Mouse (Mus musculus) embryonic facial prominence, embryonic 15.5 days (tissue): ENCODE results near the gene Pds5a. TPM values are rescaled to one million over a fixed set of nuclear protein-coding genes. Genes with fewer than 3 reads are reported as not detected.
"Not testable (repeated sequence)": the region's sequence is repeated elsewhere in the genome, so short reads cannot be mapped to it uniquely, and the experiment has no call there.

Experiments used
- ATAC-seq: fragments of 200-750 bp; cut with Nextera tagmentation; 2 replicates; pipeline ENCODE4 v1.8.0; 2017; ENCODE audit warnings: low read depth, moderate TSS enrichment; ENCODE audit not compliant: insufficient number of reproducible peaks, low FRiP score, low TSS enrichment
- H3K27ac ChIP-seq: fragments of 300-500 bp; sonication (generic); replicated peaks from 2 replicates; pipeline ENCODE4 v1.5.1; 2015; ENCODE audit warnings: mild to moderate bottlenecking, inconsistent platforms
- H3K27me3 ChIP-seq: fragments of 300-500 bp; sonication (generic); 2 replicates; pipeline ENCODE4 v1.6.1; 2015; ENCODE audit warnings: inconsistent platforms
- H3K36me3 ChIP-seq: fragments of 300-500 bp; sonication (generic); 2 replicates; pipeline ENCODE4 v1.6.1; 2015; ENCODE audit warnings: mild to moderate bottlenecking, inconsistent platforms
- H3K4me1 ChIP-seq: fragments of 300-500 bp; sonication (generic); 2 replicates; pipeline ENCODE4 v1.6.1; 2015; ENCODE audit warnings: inconsistent platforms
- H3K4me2 ChIP-seq: fragments of 300-500 bp; sonication (generic); replicated peaks from 2 replicates; pipeline ENCODE4 v1.6.1; 2015; ENCODE audit warnings: mild to moderate bottlenecking, inconsistent platforms
- H3K4me3 ChIP-seq: fragments of 300-500 bp; sonication (generic); replicated peaks from 2 replicates; pipeline ENCODE4 v1.5.1; 2015; ENCODE audit warnings: mild to moderate bottlenecking, inconsistent platforms
- H3K9ac ChIP-seq: fragments of 300-500 bp; sonication (generic); 2 replicates; pipeline ENCODE4 v1.6.1; 2015; ENCODE audit warnings: inconsistent platforms
- H3K9me3 ChIP-seq: fragments of 300-500 bp; sonication (generic); replicated peaks from 2 replicates; pipeline ENCODE4 v1.6.1; 2016; ENCODE audit warnings: inconsistent platforms
- WGBS: fragments of 180-500 bp; shearing (Covaris S2); methylation state at CpG from one replicate; pipeline ENCODE4 v1.1.7; 2015; 5-methylcytosine and 5-hydroxymethylcytosine counted together
- polyA plus RNA-seq: library from polyadenylated mRNA; unstranded; fragments of >200 nt; fragmentation: Nextera tagmentation; extraction: Ambion mirVana; gene quantifications from 2 replicates; pipeline ENCODE4 v1.2.1, GENCODE M21; 2015

The Pds5a gene
- polyA plus RNA-seq, result 57.4 and 61.2 TPM in 2 replicates

- H3K4me2 ChIP-seq, result peak within 1 kb of the TSS; percentile 60
- under 1% methylated on average over 77 of the region's 140 CpGs for WGBS
- 0 out of 2 replicates have a peak, but pooled peaks cover 6% of the 10 kb centered on the region for H3K36me3 ChIP-seq
- peak within 1 kb of the TSS; percentile 97 for H3K27ac ChIP-seq
- H3K9me3 ChIP-seq, result no peaks in the 10 kb centered on the region
- H3K4me1 ChIP-seq, result peaks cover 19% of the 10 kb centered on the region
- no peaks in the 10 kb centered on the region for H3K27me3 ChIP-seq
- H3K4me3 ChIP-seq, result peak within 1 kb of the TSS; percentile 95
- peak within 1 kb of the TSS; percentile 99 for H3K9ac ChIP-seq
- ATAC-seq, result peak; percentile 95
These were observed at the start of gene Pds5a for GRCm38 (mm10) chr5:65697836-65698758. TSS of gene Pds5a (minus strand) at chr5:65698273.

DNA sequence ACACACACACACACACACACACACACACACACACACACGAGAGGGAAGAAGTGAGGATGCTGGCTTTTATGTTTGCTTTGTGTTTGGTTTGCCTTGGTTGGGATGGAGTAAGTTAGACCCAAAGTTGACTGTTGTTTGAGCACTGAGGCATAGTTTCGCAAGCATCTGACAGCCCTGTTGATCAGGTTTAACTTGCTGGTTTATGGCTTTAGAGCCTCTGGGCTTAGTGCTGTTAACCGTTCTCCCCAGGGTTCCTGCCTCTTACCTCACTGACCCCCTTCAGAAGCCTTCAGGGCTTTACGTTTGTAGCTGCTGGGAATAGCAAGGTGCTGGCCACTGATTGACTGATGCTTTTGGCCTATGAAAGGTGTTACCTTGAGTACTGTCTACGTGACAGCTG, 48.8 kb upstream of the Pds5a start:
- no peak for ATAC-seq
- Histone ChIP-seq H3K9ac (no peak overlapping the region), H3K27ac (no peak overlapping the region), H3K4me1 (no peaks in the 10 kb centered on the region), H3K27me3 (no peaks in the 10 kb centered on the region), H3K4me3 (no peak overlapping the region), H3K36me3 (no peaks in the 10 kb centered on the region), H3K9me3 (no peaks in the 10 kb centered on the region), H3K4me2 (no peak overlapping the region)
- WGBS, result 68% methylated on average over 5 of the region's 5 CpGs

- Histone ChIP-seq H3K9me3 (no peaks in the 10 kb centered on the region), H3K4me1 (no peaks in the 10 kb centered on the region), H3K36me3 (no peaks in the 10 kb centered on the region), H3K4me2 (no peak overlapping the region), H3K4me3 (no peak overlapping the region), H3K27ac (no peak overlapping the region), H3K9ac (no peak overlapping the region), H3K27me3 (no peaks in the 10 kb centered on the region)
- WGBS, result 85% methylated on average over 3 of the region's 3 CpGs
- ATAC-seq, result no peak
These were observed 41.3 kb upstream of the Pds5a start for GRCm38 (mm10) chr5:65739366-65739765.

GRCm38 (mm10) chr5:65735601-65736000, 37.5 kb upstream of the Pds5a start:
- Histone ChIP-seq H3K4me3 (no peak overlapping the region), H3K4me1 (no peaks in the 10 kb centered on the region), H3K4me2 (no peak overlapping the region), H3K9ac (no peak overlapping the region), H3K9me3 (no peaks in the 10 kb centered on the region), H3K27me3 (no peaks in the 10 kb centered on the region), H3K27ac (no peak overlapping the region), H3K36me3 (no peaks in the 10 kb centered on the region)
- ATAC-seq, result no peak
- 81% methylated on average over 2 of the region's 2 CpGs for WGBS

DNA sequence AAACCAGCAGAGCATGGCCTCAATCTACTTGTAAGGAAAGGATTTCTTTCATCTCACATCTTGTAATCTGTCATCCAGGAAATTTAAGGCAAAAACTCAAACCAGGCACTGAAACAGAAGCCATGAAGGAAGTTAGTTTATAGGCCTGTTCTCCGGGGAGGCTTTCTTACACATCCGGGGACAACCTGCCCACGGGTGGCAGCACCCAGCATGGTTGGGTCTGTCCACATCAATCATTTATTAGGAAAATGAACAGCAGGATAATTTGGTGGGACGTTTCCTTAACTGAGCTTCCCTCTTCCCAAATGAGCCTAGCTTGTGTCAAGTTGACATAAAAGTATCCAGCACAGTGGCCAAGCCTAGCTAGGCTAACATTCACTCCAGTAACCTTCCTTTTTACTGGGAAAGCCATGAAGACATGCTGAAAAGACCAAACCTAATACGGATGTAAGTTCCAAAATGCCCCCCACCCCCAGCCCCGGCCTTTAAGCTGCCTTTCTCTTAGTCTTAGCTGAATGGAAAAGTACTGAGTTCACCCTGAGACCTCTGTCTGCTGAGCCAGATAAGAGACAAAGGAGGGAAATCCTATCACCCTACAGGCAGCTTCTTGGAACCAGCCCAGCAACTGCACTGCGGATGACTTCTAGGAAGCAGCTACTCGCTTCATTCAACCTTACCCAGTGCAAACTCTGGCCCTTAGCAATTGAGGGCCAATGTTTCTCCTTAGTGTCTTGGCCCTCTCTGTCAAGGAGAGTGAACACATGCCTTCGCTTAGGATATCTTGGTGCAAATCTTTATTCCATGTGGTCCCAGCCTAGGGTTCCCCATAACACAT, 33.3 kb upstream of the Pds5a start:
- Histone ChIP-seq H3K4me2 (no peak overlapping the region), H3K27me3 (no peaks in the 10 kb centered on the region), H3K9me3 (no peaks in the 10 kb centered on the region), H3K4me1 (no peaks in the 10 kb centered on the region), H3K36me3 (no peaks in the 10 kb centered on the region), H3K9ac (no peak overlapping the region), H3K27ac (no peak overlapping the region), H3K4me3 (no peak overlapping the region)
- ATAC-seq, result no peak
- WGBS, result 57% methylated on average over 9 of the region's 9 CpGs

DNA sequence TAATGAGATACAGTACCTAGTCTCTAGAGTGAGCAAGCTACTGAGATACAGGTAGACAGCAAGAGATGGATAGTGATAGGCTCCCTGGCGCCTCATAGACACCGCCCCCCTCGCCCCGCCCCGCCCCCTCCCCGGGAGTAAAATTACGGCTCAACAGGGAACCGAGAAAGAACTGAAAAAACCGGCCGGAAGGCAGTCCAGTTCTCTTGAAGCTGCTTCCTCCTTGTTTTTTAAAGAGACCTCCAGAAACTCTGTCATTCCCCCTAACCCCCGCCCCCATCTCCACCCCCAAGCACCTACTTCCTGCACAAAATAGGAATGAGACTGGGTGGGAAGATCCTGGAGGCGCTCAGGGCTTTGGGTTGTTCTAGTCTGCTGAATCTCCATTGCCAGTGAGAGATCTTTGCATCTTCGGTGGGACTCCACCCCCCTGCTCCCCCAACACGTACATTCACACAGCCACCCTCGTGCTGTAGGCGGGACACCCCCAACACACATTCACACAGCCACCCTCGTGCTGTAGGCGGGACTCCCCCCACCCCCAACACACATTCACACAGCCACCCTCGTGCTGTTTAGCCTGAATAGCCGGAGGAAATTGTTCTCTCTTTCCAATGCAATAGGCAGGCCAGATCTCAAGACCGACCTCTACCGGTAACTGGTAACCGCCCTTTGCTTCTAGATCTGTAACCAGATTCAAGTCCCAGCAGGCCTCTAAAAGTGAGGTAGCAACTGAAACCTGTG, 26.4 kb upstream of the Pds5a start:
- peak overlapping the region; percentile 45 for H3K4me3 ChIP-seq
- under 1% methylated on average over 23 of the region's 23 CpGs for WGBS
- H3K27me3 ChIP-seq, result no peaks in the 10 kb centered on the region
- peak overlapping the region; percentile 94 for H3K27ac ChIP-seq
- H3K4me1 ChIP-seq, result 0 out of 2 replicates have a peak, but pooled peaks cover 3% of the 10 kb centered on the region
- H3K4me2 ChIP-seq, result peak overlapping the region; percentile 70
- no peaks in the 10 kb centered on the region for H3K36me3 ChIP-seq
- peak overlapping the region; percentile 31 for H3K9ac ChIP-seq
- no peaks in the 10 kb centered on the region for H3K9me3 ChIP-seq
- ATAC-seq, result peak; percentile 83

DNA sequence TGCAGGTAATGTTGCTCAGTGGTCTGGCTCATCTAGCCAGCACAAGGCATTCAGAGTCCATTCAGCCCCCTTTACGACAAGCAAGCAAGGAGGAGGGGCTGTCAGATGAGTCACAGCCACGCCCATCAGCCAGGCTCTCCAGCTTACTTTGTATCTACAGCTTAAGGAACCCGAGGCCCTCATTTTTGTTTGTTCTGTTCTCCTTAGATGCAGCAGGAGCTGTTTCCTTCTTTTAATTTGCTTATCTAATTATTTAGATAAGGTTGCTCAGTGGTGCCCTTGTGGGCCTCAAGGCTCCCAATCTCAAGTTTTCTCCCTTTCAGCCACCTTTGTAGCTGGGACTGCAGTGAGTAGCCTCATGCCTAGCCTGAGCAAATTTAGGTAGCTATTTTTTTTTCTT, 20.3 kb upstream of the Pds5a start:
- H3K36me3 ChIP-seq, result no peaks in the 10 kb centered on the region
- no peaks in the 10 kb centered on the region for H3K27me3 ChIP-seq
- no peak overlapping the region for H3K9ac ChIP-seq
- no peak overlapping the region for H3K4me3 ChIP-seq
- H3K4me1 ChIP-seq, result no peaks in the 10 kb centered on the region
- H3K27ac ChIP-seq, result no peak overlapping the region
- ATAC-seq, result no peak
- no peaks in the 10 kb centered on the region for H3K9me3 ChIP-seq
- 25% methylated on average over 3 of the region's 3 CpGs for WGBS
- H3K4me2 ChIP-seq, result no peak overlapping the region

GRCm38 (mm10) chr5:65717903-65718211, 19.8 kb upstream of the Pds5a start:
- 92% methylated on average over 8 of the region's 8 CpGs for WGBS
- not testable (repeated sequence) for H3K27ac ChIP-seq, H3K4me1 ChIP-seq, ATAC-seq, H3K4me2 ChIP-seq, H3K4me3 ChIP-seq, H3K9me3 ChIP-seq, H3K9ac ChIP-seq, H3K36me3 ChIP-seq, H3K27me3 ChIP-seq

GRCm38 (mm10) chr5:65717063-65717902, 19.2 kb upstream of the Pds5a start:
- no peaks in the 10 kb centered on the region for H3K36me3 ChIP-seq
- no peak overlapping the region for H3K4me2 ChIP-seq
- H3K27me3 ChIP-seq, result no peaks in the 10 kb centered on the region
- no peak overlapping the region for H3K9ac ChIP-seq
- no peak for ATAC-seq
- H3K4me3 ChIP-seq, result no peak overlapping the region
- no peak overlapping the region for H3K27ac ChIP-seq
- 79% methylated on average over 18 of the region's 18 CpGs for WGBS
- H3K9me3 ChIP-seq, result no peaks in the 10 kb centered on the region
- H3K4me1 ChIP-seq, result no peaks in the 10 kb centered on the region

DNA sequence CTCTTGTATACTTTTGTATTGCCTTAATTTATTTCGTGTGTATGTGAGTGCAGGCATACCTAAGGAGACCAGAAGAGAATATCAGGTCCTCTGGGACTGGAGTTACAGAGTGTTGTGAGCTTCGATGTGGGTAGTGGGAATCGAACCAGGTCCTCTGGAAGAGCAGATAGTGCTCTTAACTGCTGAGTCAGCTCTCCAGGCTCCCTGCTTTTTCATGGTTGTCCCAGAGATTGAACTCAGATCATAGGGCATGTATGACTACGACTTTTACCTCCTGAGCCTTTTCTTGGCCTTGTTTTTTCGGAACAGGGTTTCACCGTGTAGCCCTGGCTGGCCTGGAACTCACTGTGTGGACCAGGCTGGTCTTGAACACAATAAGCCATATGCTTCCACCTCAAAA, 17.0 kb upstream of the Pds5a start:
- Histone ChIP-seq H3K4me2 (no peak overlapping the region), H3K9ac (no peak overlapping the region), H3K9me3 (no peaks in the 10 kb centered on the region), H3K36me3 (no peaks in the 10 kb centered on the region), H3K4me1 (no peaks in the 10 kb centered on the region), H3K27ac (no peak overlapping the region), H3K4me3 (no peak overlapping the region), H3K27me3 (no peaks in the 10 kb centered on the region)
- ATAC-seq, result no peak
- WGBS, result 79% methylated on average over 6 of the region's 6 CpGs
